Mouse (Mus musculus): ENCODE data around the gene Mtg2. TPM values are rescaled to one million over a fixed set of nuclear protein-coding genes. Genes with fewer than 3 reads are reported as not detected.

The Mtg2 gene
- polyA plus RNA-seq, 1 experiment from 2014 or later = 31.5 TPM

GRCm38 (mm10) chr2:180063338-180064131 is 6.9 kb upstream of the Mtg2 start:
- Histone ChIP-seq H3K4me2 (no peak overlapping the region), H3K9me3 (no peaks in the 10 kb centered on the region), H3K27ac (replicated peaks) (no peak overlapping the region), H3K27me3 (no peaks in the 10 kb centered on the region), H3K36me3 (peaks cover 80% of the 10 kb centered on the region), H3K4me3 (no peak overlapping the region), H3K9ac (no peak overlapping the region), H3K4me1 (replicated peaks) (no peaks in the 10 kb centered on the region)
- no peak for ATAC-seq (ENCODE audit: low read depth)
- WGBS = 94% methylated on average over 11 of the region's 11 CpGs

- WGBS = 37% methylated on average over 20 of the region's 20 CpGs
- ATAC-seq (ENCODE audit: low read depth) = peak; percentile 30; the same call in 1 of the 2 replicates
- no peaks in the 10 kb centered on the region for H3K9me3 ChIP-seq
- H3K9ac ChIP-seq = peak overlapping the region; percentile 85
- peaks cover 32% of the 10 kb centered on the region for H3K36me3 ChIP-seq
- peak overlapping the region; percentile 90 for H3K27ac ChIP-seq (replicated peaks)
- H3K4me3 ChIP-seq = peak overlapping the region; percentile 70
- H3K4me2 ChIP-seq = peak overlapping the region; percentile 74
- H3K4me1 ChIP-seq (replicated peaks) = peaks cover 19% of the 10 kb centered on the region
- no peaks in the 10 kb centered on the region for H3K27me3 ChIP-seq
These were observed 463 bp upstream of the Mtg2 start for GRCm38 (mm10) chr2:180069770-180070480.

- Histone ChIP-seq H3K27me3 (no peaks in the 10 kb centered on the region), H3K4me3 (no peak overlapping the region), H3K4me1 (replicated peaks) (peaks cover 19% of the 10 kb centered on the region), H3K27ac (replicated peaks) (no peak overlapping the region), H3K9ac (no peak overlapping the region), H3K4me2 (peak overlapping the region; percentile 74; the same call in 1 of the 2 replicates), H3K9me3 (no peaks in the 10 kb centered on the region), H3K36me3 (peaks cover 28% of the 10 kb centered on the region)
- 84% methylated on average over 2 of the region's 2 CpGs for WGBS
- no peak for ATAC-seq (ENCODE audit: low read depth)
These were observed 1.3 kb downstream of the Mtg2 start for GRCm38 (mm10) chr2:180071671-180072070.

GRCm38 (mm10) chr2:180072886-180073285 is 2.5 kb downstream of the Mtg2 start:
- Histone ChIP-seq H3K9me3 (no peaks in the 10 kb centered on the region), H3K27me3 (no peaks in the 10 kb centered on the region), H3K4me3 (no peak overlapping the region), H3K9ac (no peak overlapping the region), H3K36me3 (peaks cover 29% of the 10 kb centered on the region), H3K4me1 (replicated peaks) (peaks cover 19% of the 10 kb centered on the region), H3K4me2 (no peak overlapping the region), H3K27ac (replicated peaks) (no peak overlapping the region)
- 93% methylated on average over 7 of the region's 7 CpGs for WGBS
- ATAC-seq (ENCODE audit: low read depth) = no peak

GRCm38 (mm10) chr2:180077622-180078021 is 7.2 kb downstream of the Mtg2 start:
- WGBS = 76% methylated on average over 3 of the region's 3 CpGs
- Histone ChIP-seq H3K9me3 (no peaks in the 10 kb centered on the region), H3K36me3 (peaks cover 54% of the 10 kb centered on the region), H3K9ac (no peak overlapping the region), H3K4me3 (no peak overlapping the region), H3K27ac (replicated peaks) (no peak overlapping the region), H3K4me1 (replicated peaks) (no peaks in the 10 kb centered on the region), H3K27me3 (no peaks in the 10 kb centered on the region), H3K4me2 (no peak overlapping the region)
- ATAC-seq (ENCODE audit: low read depth) = no peak

- Histone ChIP-seq H3K4me2 (no peak overlapping the region), H3K36me3 (peaks cover 68% of the 10 kb centered on the region), H3K9ac (no peak overlapping the region), H3K9me3 (no peaks in the 10 kb centered on the region), H3K27ac (replicated peaks) (no peak overlapping the region), H3K4me1 (replicated peaks) (no peaks in the 10 kb centered on the region), H3K27me3 (no peaks in the 10 kb centered on the region), H3K4me3 (no peak overlapping the region)
- WGBS = 89% methylated on average over 8 of the region's 8 CpGs
- no peak for ATAC-seq (ENCODE audit: low read depth)
These were observed 10.3 kb downstream of the Mtg2 start for GRCm38 (mm10) chr2:180080680-180081079.

GRCm38 (mm10) chr2:180083063-180083462 is 12.7 kb downstream of the Mtg2 start:
- H3K4me1 ChIP-seq (replicated peaks) = peaks cover 5% of the 10 kb centered on the region; the same call in 1 of the 2 replicates
- H3K4me2 ChIP-seq = no peak overlapping the region
- no peak overlapping the region for H3K4me3 ChIP-seq
- H3K36me3 ChIP-seq = peaks cover 66% of the 10 kb centered on the region
- ATAC-seq (ENCODE audit: low read depth) = no peak
- no peaks in the 10 kb centered on the region for H3K27me3 ChIP-seq
- no peak overlapping the region for H3K9ac ChIP-seq
- no peaks in the 10 kb centered on the region for H3K9me3 ChIP-seq
- no peak overlapping the region for H3K27ac ChIP-seq (replicated peaks)
- WGBS = 88% methylated on average over 10 of the region's 10 CpGs

GRCm38 (mm10) chr2:180084565-180084964 is 14.2 kb downstream of the Mtg2 start:
- ATAC-seq (ENCODE audit: low read depth) = no peak
- Histone ChIP-seq H3K9me3 (no peaks in the 10 kb centered on the region), H3K36me3 (peaks cover 51% of the 10 kb centered on the region), H3K4me2 (no peak overlapping the region), H3K27ac (replicated peaks) (no peak overlapping the region), H3K4me1 (replicated peaks) (peaks cover 5% of the 10 kb centered on the region; the same call in 1 of the 2 replicates), H3K4me3 (no peak overlapping the region), H3K9ac (no peak overlapping the region), H3K27me3 (no peaks in the 10 kb centered on the region)
- 50% methylated on average over 3 of the region's 3 CpGs for WGBS

- no peaks in the 10 kb centered on the region for H3K9me3 ChIP-seq
- peak overlapping the region; percentile 23; the same call in 1 of the 2 replicates for H3K27ac ChIP-seq (replicated peaks)
- WGBS = 73% methylated on average over 16 of the region's 16 CpGs
- ATAC-seq (ENCODE audit: low read depth) = 0 out of 2 replicates have a peak, but pooled peaks have one; percentile 13
- H3K27me3 ChIP-seq = no peaks in the 10 kb centered on the region
- H3K4me1 ChIP-seq (replicated peaks) = peaks cover 5% of the 10 kb centered on the region; the same call in 1 of the 2 replicates
- peaks cover 47% of the 10 kb centered on the region for H3K36me3 ChIP-seq
- no peak overlapping the region for H3K9ac ChIP-seq
- no peak overlapping the region for H3K4me3 ChIP-seq
- H3K4me2 ChIP-seq = no peak overlapping the region
These were observed 15.7 kb downstream of the Mtg2 start for GRCm38 (mm10) chr2:180085926-180086636.

- ATAC-seq (ENCODE audit: low read depth) = 0 out of 2 replicates have a peak, but pooled peaks have one; percentile 21
- H3K4me1 ChIP-seq (replicated peaks) = peaks cover 5% of the 10 kb centered on the region; the same call in 1 of the 2 replicates
- no peak overlapping the region for H3K4me2 ChIP-seq
- H3K4me3 ChIP-seq = no peak overlapping the region
- H3K27me3 ChIP-seq = no peaks in the 10 kb centered on the region
- peaks cover 44% of the 10 kb centered on the region for H3K36me3 ChIP-seq
- WGBS = 75% methylated on average over 5 of the region's 5 CpGs
- peak overlapping the region; percentile 23; the same call in 1 of the 2 replicates for H3K27ac ChIP-seq (replicated peaks)
- H3K9me3 ChIP-seq = no peaks in the 10 kb centered on the region
- no peak overlapping the region for H3K9ac ChIP-seq
These were observed 16.2 kb downstream of the Mtg2 start for GRCm38 (mm10) chr2:180086637-180087027.

- peaks cover 5% of the 10 kb centered on the region; the same call in 1 of the 2 replicates for H3K4me1 ChIP-seq (replicated peaks)
- no peak overlapping the region for H3K4me2 ChIP-seq
- H3K9ac ChIP-seq = no peak overlapping the region
- H3K27ac ChIP-seq (replicated peaks) = no peak overlapping the region
- H3K27me3 ChIP-seq = no peaks in the 10 kb centered on the region
- H3K9me3 ChIP-seq = no peaks in the 10 kb centered on the region
- H3K4me3 ChIP-seq = no peak overlapping the region
- 93% methylated on average over 4 of the region's 4 CpGs for WGBS
- peaks cover 36% of the 10 kb centered on the region for H3K36me3 ChIP-seq
- no peak for ATAC-seq (ENCODE audit: low read depth)
These were observed 17.1 kb downstream of the Mtg2 start for GRCm38 (mm10) chr2:180087472-180087871.

- no peak for ATAC-seq (ENCODE audit: low read depth)
- peaks cover 5% of the 10 kb centered on the region; the same call in 1 of the 2 replicates for H3K4me1 ChIP-seq (replicated peaks)
- H3K4me3 ChIP-seq = no peak overlapping the region
- H3K9ac ChIP-seq = no peak overlapping the region
- H3K4me2 ChIP-seq = no peak overlapping the region
- no peak overlapping the region for H3K27ac ChIP-seq (replicated peaks)
- no peaks in the 10 kb centered on the region for H3K27me3 ChIP-seq
- WGBS = 70% methylated on average over 11 of the region's 11 CpGs
- peaks cover 14% of the 10 kb centered on the region for H3K36me3 ChIP-seq
- H3K9me3 ChIP-seq = no peaks in the 10 kb centered on the region
These were observed 19.9 kb downstream of the Mtg2 start for GRCm38 (mm10) chr2:180090285-180090684.

Measured in neural tube, embryonic 13.5 days (tissue).